Mouse (Mus musculus): ENCODE data around the gene Epb41l2.

- TF ChIP-seq POLR2A (IDR thresholded peaks at IDR 0.05; ENCODE audit: extremely low read depth, insufficient read depth, low read length), result no peak
- no peak for TF ChIP-seq CTCF (IDR thresholded peaks at IDR 0.05; ENCODE audit: extremely low read depth, insufficient read depth, low read length)
Measured at GRCm38 (mm10) chr10:25426814-25427213, 67.2 kb downstream of the Epb41l2 start.
